Mouse (Mus musculus) intestine, embryonic 15.5 days (tissue): ENCODE results near the gene Fstl3. TPM values are rescaled to one million over a fixed set of nuclear protein-coding genes. Genes with fewer than 3 reads are reported as not detected.

ENCODE experiments used
- ATAC-seq: fragments of 200-750 bp; cut with Nextera tagmentation; 2 replicates; pipeline ENCODE4 v1.8.0; 2017; ENCODE audit warnings: moderate TSS enrichment, moderate library complexity
- H3K27ac ChIP-seq: fragments of 300-500 bp; sonication (generic); 2 replicates; pipeline ENCODE4 v1.5.1; 2015; ENCODE audit warnings: mild to moderate bottlenecking, inconsistent platforms
- H3K27me3 ChIP-seq: fragments of 300-500 bp; sonication (generic); replicated peaks from 2 replicates; pipeline ENCODE4 v1.6.1; 2015; ENCODE audit warnings: inconsistent platforms
- H3K36me3 ChIP-seq: fragments of 300-500 bp; sonication (generic); 2 replicates; pipeline ENCODE4 v1.6.1; 2015; ENCODE audit warnings: inconsistent platforms
- H3K4me1 ChIP-seq: fragments of 300-500 bp; sonication (generic); replicated peaks from 2 replicates; pipeline ENCODE4 v1.6.1; 2015; ENCODE audit warnings: inconsistent platforms
- H3K4me2 ChIP-seq: fragments of 300-500 bp; sonication (generic); replicated peaks from 2 replicates; pipeline ENCODE4 v1.6.1; 2015; ENCODE audit warnings: mild to moderate bottlenecking, inconsistent platforms
- H3K4me3 ChIP-seq: fragments of 300-500 bp; sonication (generic); replicated peaks from 2 replicates; pipeline ENCODE4 v1.5.1; 2015; ENCODE audit warnings: inconsistent platforms
- H3K9ac ChIP-seq: fragments of 300-500 bp; sonication (generic); 2 replicates; pipeline ENCODE4 v1.6.1; 2015; ENCODE audit warnings: inconsistent platforms
- H3K9me3 ChIP-seq: fragments of 300-500 bp; sonication (generic); 2 replicates; pipeline ENCODE4 v1.6.1; 2016; ENCODE audit warnings: inconsistent platforms
- WGBS: fragments of 180-500 bp; shearing (Covaris S2); methylation state at CpG from one replicate; pipeline ENCODE4 v1.1.7; 2015; 5-methylcytosine and 5-hydroxymethylcytosine counted together
- polyA plus RNA-seq: library from polyadenylated mRNA; unstranded; fragments of >200 nt; fragmentation: Nextera tagmentation; extraction: Ambion mirVana; gene quantifications from 2 replicates; pipeline ENCODE4 v1.2.1, GENCODE M21; 2015

Gene Fstl3
- polyA plus RNA-seq, 1 experiment from 2014 or later = 14.0 TPM

GRCm38 (mm10) chr10:79823011-79823410 is 45.9 kb downstream of the Fstl3 start:
- H3K27ac ChIP-seq = peak overlapping the region; percentile 91
- peak; percentile 57 for ATAC-seq
- H3K4me2 ChIP-seq = peak overlapping the region; percentile 56
- peaks cover 41% of the 10 kb centered on the region for H3K4me1 ChIP-seq
- H3K4me3 ChIP-seq = peak overlapping the region; percentile 32
- H3K27me3 ChIP-seq = no peaks in the 10 kb centered on the region
- peak overlapping the region; percentile 39; the same call in 1 of the 2 replicates for H3K9ac ChIP-seq
- H3K36me3 ChIP-seq = peaks cover 11% of the 10 kb centered on the region; the same call in 1 of the 2 replicates
- WGBS = 41% methylated on average over 6 of the region's 6 CpGs
- no peaks in the 10 kb centered on the region for H3K9me3 ChIP-seq

- Histone ChIP-seq H3K4me1 (peaks cover 29% of the 10 kb centered on the region), H3K4me2 (peak overlapping the region; percentile 57), H3K27me3 (no peaks in the 10 kb centered on the region), H3K4me3 (peak overlapping the region; percentile 32), H3K36me3 (peaks cover 8% of the 10 kb centered on the region; the same call in 1 of the 2 replicates), H3K27ac (peak overlapping the region; percentile 91), H3K9ac (peak overlapping the region; percentile 28), H3K9me3 (no peaks in the 10 kb centered on the region)
- peak; percentile 74 for ATAC-seq
- WGBS = 38% methylated on average over 6 of the region's 6 CpGs
Observed at GRCm38 (mm10) chr10:79824413-79824812, 47.3 kb downstream of the Fstl3 start.

- peaks cover 7% of the 10 kb centered on the region for H3K36me3 ChIP-seq
- no peaks in the 10 kb centered on the region for H3K27me3 ChIP-seq
- no peak overlapping the region for H3K4me3 ChIP-seq
- H3K9me3 ChIP-seq = no peaks in the 10 kb centered on the region
- peaks cover 11% of the 10 kb centered on the region; the same call in 1 of the 2 replicates for H3K4me1 ChIP-seq
- H3K27ac ChIP-seq = no peak overlapping the region
- no peak overlapping the region for H3K9ac ChIP-seq
- no peak for ATAC-seq
- 83% methylated on average over 3 of the region's 3 CpGs for WGBS
- H3K4me2 ChIP-seq = no peak overlapping the region
Observed at GRCm38 (mm10) chr10:79831583-79831982, 54.5 kb downstream of the Fstl3 start.

Other genes starting within 250 kb of the Fstl3 start
- 106 and 121 TPM in 2 replicates for gene Plpp2, start 243.5 kb upstream of the Fstl3 start, polyA plus RNA-seq
- gene Mier2, start 222.1 kb upstream of the Fstl3 start, polyA plus RNA-seq = 40.5 and 44.3 TPM in 2 replicates
- not detected in 2 replicates for gene Theg, start 189.9 kb upstream of the Fstl3 start, polyA plus RNA-seq
- gene C2cd4c, start 163.2 kb upstream of the Fstl3 start, polyA plus RNA-seq = 0.05 and 0.06 TPM in 2 replicates
- 7.6 and 8.2 TPM in 2 replicates for gene Shc2, start 139.4 kb upstream of the Fstl3 start, polyA plus RNA-seq
- not detected in 2 replicates for gene Odf3l2, start 131.5 kb upstream of the Fstl3 start, polyA plus RNA-seq
- gene Madcam1, start 112.7 kb upstream of the Fstl3 start, polyA plus RNA-seq = 23.6 and 28.6 TPM in 2 replicates
- 62.8 and 63.0 TPM in 2 replicates for gene Tpgs1, start 107.9 kb upstream of the Fstl3 start, polyA plus RNA-seq
- 137 and 144 TPM in 2 replicates for gene Cdc34, start 95.1 kb upstream of the Fstl3 start, polyA plus RNA-seq
- 0.52 and 0.76 TPM in 2 replicates for gene Gzmm, start 88.3 kb upstream of the Fstl3 start, polyA plus RNA-seq
- gene Bsg, start 72.8 kb upstream of the Fstl3 start, polyA plus RNA-seq = 1,119 and 1,131 TPM in 2 replicates
- 0.18 and 0.23 TPM in 2 replicates for gene Hcn2, start 60.6 kb upstream of the Fstl3 start, polyA plus RNA-seq
- gene Polrmt, start 30.7 kb upstream of the Fstl3 start, polyA plus RNA-seq = 37.8 and 45.5 TPM in 2 replicates
- gene Fgf22, start 22.2 kb upstream of the Fstl3 start, polyA plus RNA-seq = 0.09 and 0.28 TPM in 2 replicates
- 89.8 and 91.6 TPM in 2 replicates for gene Rnf126, start 10.3 kb upstream of the Fstl3 start, polyA plus RNA-seq
- 0.09 TPM in 1 of 2 replicates, not detected in the other for gene Prss57, start 13.7 kb downstream of the Fstl3 start, polyA plus RNA-seq
- 48.1 and 48.5 TPM in 2 replicates for gene Palm, start 16.3 kb downstream of the Fstl3 start, polyA plus RNA-seq
- gene Misp, start 43.7 kb downstream of the Fstl3 start, polyA plus RNA-seq = 141 and 154 TPM in 2 replicates
- gene Ptbp1, start 77.2 kb downstream of the Fstl3 start, polyA plus RNA-seq = 307 and 314 TPM in 2 replicates
- 3.7 and 3.9 TPM in 2 replicates for gene Prtn3, start 97.2 kb downstream of the Fstl3 start, polyA plus RNA-seq
- 31.3 and 32.7 TPM in 2 replicates for gene Plppr3, start 97.4 kb downstream of the Fstl3 start, polyA plus RNA-seq
- 1.1 and 2.6 TPM in 2 replicates for gene Elane, start 109.0 kb downstream of the Fstl3 start, polyA plus RNA-seq
- gene Cfd, start 113.6 kb downstream of the Fstl3 start, polyA plus RNA-seq = not detected in 2 replicates
- gene Med16, start 131.7 kb downstream of the Fstl3 start, polyA plus RNA-seq = 37.3 and 39.8 TPM in 2 replicates
- 17.7 TPM in 1 of 2 replicates, not detected in the other for gene Gm26602, start 133.6 kb downstream of the Fstl3 start, polyA plus RNA-seq
- 0.52 and 1.1 TPM in 2 replicates for gene Kiss1r, start 139.7 kb downstream of the Fstl3 start, polyA plus RNA-seq
- gene R3hdm4, start 143.9 kb downstream of the Fstl3 start, polyA plus RNA-seq = 108 and 116 TPM in 2 replicates
- 18.7 and 19.0 TPM in 2 replicates for gene Arid3a, start 149.8 kb downstream of the Fstl3 start, polyA plus RNA-seq
- gene Wdr18, start 182.9 kb downstream of the Fstl3 start, polyA plus RNA-seq = 90.3 and 94.8 TPM in 2 replicates
- 0.11 TPM in 2 replicates for gene Grin3b, start 193.4 kb downstream of the Fstl3 start, polyA plus RNA-seq
- 18.1 and 19.6 TPM in 2 replicates for gene Tmem259, start 207.1 kb downstream of the Fstl3 start, polyA plus RNA-seq
- 239 and 242 TPM in 2 replicates for gene Cnn2, start 211.3 kb downstream of the Fstl3 start, polyA plus RNA-seq
- gene Abca7, start 219.2 kb downstream of the Fstl3 start, polyA plus RNA-seq = 3.0 and 3.7 TPM in 2 replicates
- 6.3 and 6.5 TPM in 2 replicates for gene Arhgap45, start 239.4 kb downstream of the Fstl3 start, polyA plus RNA-seq